ENCODE assay signal across 33 mouse cellular contexts in the genomic region with DNA sequence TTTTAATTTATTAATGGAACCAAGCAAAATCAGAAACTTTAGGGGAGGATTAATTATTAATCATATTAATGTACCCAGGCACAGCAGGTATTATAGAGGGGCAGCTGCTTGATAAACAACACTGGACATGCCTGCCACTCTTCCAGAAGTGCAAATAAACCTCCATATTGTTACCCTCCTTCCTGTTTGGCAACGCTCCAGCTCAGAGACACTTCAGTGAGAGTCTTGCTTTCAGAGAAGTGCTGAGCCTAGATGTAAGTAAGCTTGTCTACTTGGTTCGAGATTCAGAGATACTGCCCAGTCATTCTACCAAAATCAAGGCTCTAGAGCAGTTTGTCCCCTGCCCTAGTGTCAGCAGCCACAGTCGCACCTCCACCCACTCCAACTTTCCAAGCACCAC. TPM values are rescaled to one million over a fixed set of nuclear protein-coding genes. Genes with fewer than 3 reads are reported as not detected.
DNase-seq lines count a peak whose midpoint lies in the region; ATAC-seq and TF ChIP-seq lines count a peak whose summit lies in the region.
"Had no signal": no experiment of that assay in that cellular context is flagged by ENCODE, and none has a peak within 500 bp of the region (broad histone marks: within the 10 kb centered on the region; RNA-seq: fewer than 3 reads in every experiment).

No protein-coding gene starts in this region.

- peak; percentile 9 for DNase-seq in hindbrain, postnatal 0 days (ENCODE audit: low spot score)
- DNase-seq in hindbrain, embryonic 10.5 days (ENCODE audit: low spot score) = no peak
- DNase-seq in thymus, postnatal 25 days = peak; percentile 16
- no peak for DNase-seq in thymus, postnatal 36 days
- DNase-seq in lung, postnatal 10 days = peak; percentile 33
- no peak for DNase-seq in urinary bladder, adult 2 months (ENCODE audit: low spot score)
- DNase-seq in urinary bladder, postnatal 36 days (ENCODE audit: low spot score in 2 of 2) = no peak
- DNase-seq: adrenal gland, postnatal 14 days; cerebellum, adult 11-12 months; cerebellum, adult 9-11 months; embryo, embryonic 11 days; gastrocnemius, adult 2 months; gastrocnemius, postnatal 36 days; heart, adult 2 months; heart, postnatal 10 days; kidney, adult 2 months; layer of hippocampus, postnatal 36 days; left cerebral cortex, postnatal 4 days; liver, embryonic 13.5 days; spleen, adult 18-20 months had no signal

- no peaks in the 10 kb centered on the region for H3K36me3 ChIP-seq in hindbrain, postnatal 0 days (ENCODE audit: insufficient read depth, low read length)
- H3K36me3 ChIP-seq in hindbrain, embryonic 10.5 days = no peaks in the 10 kb centered on the region
- H3K36me3 ChIP-seq in neural tube, embryonic 15.5 days = no peaks in the 10 kb centered on the region
- H3K36me3 ChIP-seq: embryonic facial prominence, embryonic 13.5 days; G1E; heart, embryonic 13.5 days; intestine, embryonic 15.5 days; liver, embryonic 13.5 days; lung, embryonic 15.5 days; neural tube, embryonic 13.5 days had no signal

- WGBS in hindbrain, postnatal 0 days = 71% methylated on average over 3 of the region's 3 CpGs
- 81% methylated on average over 3 of the region's 3 CpGs for WGBS in hindbrain, embryonic 10.5 days
- WGBS in neural tube, embryonic 15.5 days = 80% methylated on average over 3 of the region's 3 CpGs

- no peaks in the 10 kb centered on the region for H3K4me1 ChIP-seq in hindbrain, postnatal 0 days (ENCODE audit: insufficient read depth, low read length)
- no peaks in the 10 kb centered on the region for H3K4me1 ChIP-seq in hindbrain, embryonic 10.5 days (replicated peaks)
- no peaks in the 10 kb centered on the region for H3K4me1 ChIP-seq in neural tube, embryonic 15.5 days
- H3K4me1 ChIP-seq: embryonic facial prominence, embryonic 13.5 days; heart, embryonic 13.5 days; intestine, embryonic 15.5 days; liver, embryonic 13.5 days; neural tube, embryonic 13.5 days had no signal

- no peaks in the 10 kb centered on the region for H3K27me3 ChIP-seq in hindbrain, postnatal 0 days (ENCODE audit: insufficient read depth, low read length)
- H3K27me3 ChIP-seq in hindbrain, embryonic 10.5 days (ENCODE audit: insufficient read depth, poor library complexity, severe bottlenecking) = no peaks in the 10 kb centered on the region
- H3K27me3 ChIP-seq in neural tube, embryonic 15.5 days (replicated peaks) = no peaks in the 10 kb centered on the region
- H3K27me3 ChIP-seq: embryonic facial prominence, embryonic 13.5 days; heart, embryonic 13.5 days; intestine, embryonic 15.5 days; liver, embryonic 13.5 days; lung, embryonic 15.5 days; neural tube, embryonic 13.5 days had no signal

- no peak for TF ChIP-seq CTCF in hindbrain, postnatal 0 days (IDR thresholded peaks at IDR 0.05; ENCODE audit: low read depth)

- no peaks in the 10 kb centered on the region for H3K9me3 ChIP-seq in hindbrain, postnatal 0 days (ENCODE audit: low read length)
- H3K9me3 ChIP-seq in hindbrain, embryonic 10.5 days = no peaks in the 10 kb centered on the region
- H3K9me3 ChIP-seq in neural tube, embryonic 15.5 days (replicated peaks) = no peaks in the 10 kb centered on the region
- H3K9me3 ChIP-seq: embryonic facial prominence, embryonic 13.5 days; heart, embryonic 13.5 days; intestine, embryonic 15.5 days; liver, embryonic 13.5 days; lung, embryonic 15.5 days; neural tube, embryonic 13.5 days had no signal

- no peak overlapping the region for H3K9ac ChIP-seq in hindbrain, postnatal 0 days (replicated peaks; ENCODE audit: low read length)
- no peak overlapping the region for H3K9ac ChIP-seq in neural tube, embryonic 15.5 days (replicated peaks)
- H3K9ac ChIP-seq: embryonic facial prominence, embryonic 13.5 days; heart, embryonic 13.5 days; intestine, embryonic 15.5 days; liver, embryonic 13.5 days; lung, embryonic 15.5 days; neural tube, embryonic 13.5 days had no signal

- H3K4me2 ChIP-seq in hindbrain, postnatal 0 days (ENCODE audit: low read depth, low read length) = no peak overlapping the region
- no peak overlapping the region for H3K4me2 ChIP-seq in neural tube, embryonic 15.5 days
- H3K4me2 ChIP-seq: embryonic facial prominence, embryonic 13.5 days; heart, embryonic 13.5 days; intestine, embryonic 15.5 days; liver, embryonic 13.5 days; lung, embryonic 15.5 days; midbrain, embryonic 11.5 days; neural tube, embryonic 13.5 days had no signal

- no peak overlapping the region for H3K27ac ChIP-seq in hindbrain, postnatal 0 days
- no peak overlapping the region for H3K27ac ChIP-seq in hindbrain, embryonic 10.5 days
- no peak overlapping the region for H3K27ac ChIP-seq in neural tube, embryonic 15.5 days (replicated peaks)
- H3K27ac ChIP-seq: embryonic facial prominence, embryonic 13.5 days; gastrocnemius, adult 2 months; heart, adult 2 months; heart, embryonic 13.5 days; intestine, embryonic 15.5 days; kidney, postnatal 0 days; liver, embryonic 13.5 days; lung, embryonic 15.5 days; neural tube, embryonic 13.5 days had no signal

- ATAC-seq in hindbrain, postnatal 0 days = no peak
- no peak for ATAC-seq in neural tube, embryonic 15.5 days (ENCODE audit: low FRiP score)
- ATAC-seq: forebrain, embryonic 16.5 days; hindbrain, embryonic 16.5 days; intestine, embryonic 15.5 days had no signal

- no peak overlapping the region for H3K4me3 ChIP-seq in hindbrain, postnatal 0 days (ENCODE audit: low read length)
- no peak overlapping the region for H3K4me3 ChIP-seq in hindbrain, embryonic 10.5 days
- no peak overlapping the region for H3K4me3 ChIP-seq in neural tube, embryonic 15.5 days (replicated peaks)
- H3K4me3 ChIP-seq: embryonic facial prominence, embryonic 13.5 days; erythroblast, embryonic 14.5 days; gastrocnemius, adult 2 months; heart, adult 2 months; heart, embryonic 13.5 days; intestine, embryonic 15.5 days; liver, embryonic 13.5 days; lung, embryonic 15.5 days; myocyte; neural tube, embryonic 13.5 days had no signal

RNA-seq across cellular contexts. Expression of a gene that starts 56.7 kb away (rescaled TPM):
- 10.0 and 11.7 TPM in 2 replicates for total RNA-seq in hindbrain, postnatal 0 days (2014; rRNA removed)
- polyA plus RNA-seq in hindbrain, postnatal 0 days (2015; fragmentation: Nextera tagmentation; extraction: Ambion mirVana) = 6.3 and 6.5 TPM in 2 replicates
- polyA plus RNA-seq in hindbrain, embryonic 10.5 days (2016; fragmentation: Nextera tagmentation; extraction: Ambion mirVana) = 6.7 and 6.8 TPM in 2 replicates
- polyA plus RNA-seq in urinary bladder, adult 2 months (2012; rRNA removed) = 8.4 and 10.3 TPM in 2 replicates
- polyA plus RNA-seq in neural tube, embryonic 15.5 days (2015; fragmentation: Nextera tagmentation; extraction: Ambion mirVana) = 5.2 and 9.8 TPM in 2 replicates
- polyA plus RNA-seq: G1E had no signal

Comparison
In these comparisons a context has a peak if more than half of its experiments do, and no peak if none do; other contexts are left out.
1. DNase-seq: peak in hindbrain, postnatal 0 days (single experiment), thymus, postnatal 25 days (single experiment) and lung, postnatal 10 days (single experiment); none in hindbrain, embryonic 10.5 days (single experiment), thymus, postnatal 36 days (0 of 2), urinary bladder, adult 2 months (single experiment) and urinary bladder, postnatal 36 days (0 of 2).